Mouse (Mus musculus): ENCODE results near the gene Usp27x.

The Usp27x gene

GRCm38 (mm10) chrX:7375716-7376480 is at the start of gene Usp27x:
Usp27x (minus strand) TSS chrX:7375830.
- DNase-seq (ENCODE audit: low spot score) = peak; percentile 48

- peak; percentile 75 for DNase-seq (ENCODE audit: low spot score)
Measured at GRCm38 (mm10) chrX:7422691-7423111, 47.1 kb upstream of the Usp27x start.

- DNase-seq (ENCODE audit: low spot score) = no peak
Measured at GRCm38 (mm10) chrX:7422166-7422565, 46.5 kb upstream of the Usp27x start.

- DNase-seq (ENCODE audit: low spot score) = peak; percentile 65
Measured at GRCm38 (mm10) chrX:7421016-7421415, 45.4 kb upstream of the Usp27x start.

- peak; percentile 45 for DNase-seq (ENCODE audit: low spot score)
Measured at GRCm38 (mm10) chrX:7416178-7416871, 40.7 kb upstream of the Usp27x start.

GRCm38 (mm10) chrX:7415308-7415707 is 39.7 kb upstream of the Usp27x start:
- no peak for DNase-seq (ENCODE audit: low spot score)

- no peak for DNase-seq (ENCODE audit: low spot score)
Measured at GRCm38 (mm10) chrX:7412239-7413033, 36.8 kb upstream of the Usp27x start.

- no peak for DNase-seq (ENCODE audit: low spot score)
Measured at GRCm38 (mm10) chrX:7376586-7376985, 956 bp upstream of the Usp27x start.

- DNase-seq (ENCODE audit: low spot score) = no peak
Measured at GRCm38 (mm10) chrX:7375322-7375715, 311 bp downstream of the Usp27x start.

- no peak for DNase-seq (ENCODE audit: low spot score)
Measured at GRCm38 (mm10) chrX:7325455-7325854, 50.2 kb downstream of the Usp27x start.

GRCm38 (mm10) chrX:7322288-7322687 is 53.3 kb downstream of the Usp27x start:
- DNase-seq (ENCODE audit: low spot score) = peak; percentile 35

Data from layer of hippocampus, adult 9-10 months (tissue).